Mouse (Mus musculus): ENCODE measurements around the gene Pdcd6ip. TPM values are rescaled to one million over a fixed set of nuclear protein-coding genes. Genes with fewer than 3 reads are reported as not detected.

Pdcd6ip gene
- 56.7 and 56.9 TPM in 2 replicates for polyA plus RNA-seq (2016; fragmentation: Nextera tagmentation; extraction: Ambion mirVana)

- Histone ChIP-seq H3K4me3 (peak within 1 kb of the TSS; percentile 94), H3K9me3 (no peaks in the 10 kb centered on the region), H3K36me3 (replicated peaks) (peaks cover 2% of the 10 kb centered on the region; the same call in 1 of the 2 replicates), H3K4me1 (peaks cover 25% of the 10 kb centered on the region), H3K27me3 (ENCODE audit: poor library complexity, severe bottlenecking) (no peaks in the 10 kb centered on the region), H3K27ac (peak within 1 kb of the TSS; percentile 93)
- peak; percentile 88 for DNase-seq (ENCODE audit: extremely low spot score, low spot score)
- 2% methylated on average over 77 of the region's 77 CpGs for WGBS
Measured at GRCm38 (mm10) chr9:113707481-113708360, at the start of gene Pdcd6ip. Gene Pdcd6ip (minus strand): TSS chr9:113708259.

GRCm38 (mm10) chr9:113755888-113756719 is 48.0 kb upstream of the Pdcd6ip start:
- Histone ChIP-seq H3K27me3 (ENCODE audit: poor library complexity, severe bottlenecking) (no peaks in the 10 kb centered on the region), H3K36me3 (replicated peaks) (peaks cover 24% of the 10 kb centered on the region), H3K27ac (no peak overlapping the region), H3K4me1 (peaks cover 9% of the 10 kb centered on the region), H3K9me3 (peaks cover 13% of the 10 kb centered on the region; the same call in 1 of the 2 replicates), H3K4me3 (no peak overlapping the region)
- WGBS, result 91% methylated on average over 15 of the region's 15 CpGs
- DNase-seq (ENCODE audit: extremely low spot score, low spot score), result no peak

DNA sequence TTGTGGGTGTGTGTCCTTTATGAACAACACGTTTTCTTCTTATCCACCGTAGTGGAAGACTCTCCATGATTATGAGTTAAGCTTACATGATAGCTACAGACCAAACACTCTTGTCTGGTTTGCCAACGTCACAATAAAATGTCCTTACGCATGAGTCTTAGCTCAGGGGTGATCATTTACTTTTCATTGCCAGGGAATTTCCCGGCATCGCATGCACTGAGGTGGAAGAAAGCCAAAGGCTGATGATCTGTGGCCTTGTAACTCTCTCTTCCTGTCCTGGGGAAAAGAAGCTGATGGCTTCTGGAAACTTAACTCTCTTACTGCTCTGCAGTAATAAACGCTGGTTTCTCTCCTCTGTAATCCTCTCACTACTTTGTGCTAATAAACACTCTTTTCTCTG is 41.3 kb upstream of the Pdcd6ip start:
- no peaks in the 10 kb centered on the region for H3K27me3 ChIP-seq (ENCODE audit: poor library complexity, severe bottlenecking)
- H3K4me3 ChIP-seq, result no peak overlapping the region
- DNase-seq (ENCODE audit: extremely low spot score, low spot score), result no peak
- H3K9me3 ChIP-seq, result no peaks in the 10 kb centered on the region
- no peak overlapping the region for H3K27ac ChIP-seq
- H3K4me1 ChIP-seq, result no peaks in the 10 kb centered on the region
- H3K36me3 ChIP-seq (replicated peaks), result peaks cover 15% of the 10 kb centered on the region
- 86% methylated on average over 7 of the region's 7 CpGs for WGBS

DNA sequence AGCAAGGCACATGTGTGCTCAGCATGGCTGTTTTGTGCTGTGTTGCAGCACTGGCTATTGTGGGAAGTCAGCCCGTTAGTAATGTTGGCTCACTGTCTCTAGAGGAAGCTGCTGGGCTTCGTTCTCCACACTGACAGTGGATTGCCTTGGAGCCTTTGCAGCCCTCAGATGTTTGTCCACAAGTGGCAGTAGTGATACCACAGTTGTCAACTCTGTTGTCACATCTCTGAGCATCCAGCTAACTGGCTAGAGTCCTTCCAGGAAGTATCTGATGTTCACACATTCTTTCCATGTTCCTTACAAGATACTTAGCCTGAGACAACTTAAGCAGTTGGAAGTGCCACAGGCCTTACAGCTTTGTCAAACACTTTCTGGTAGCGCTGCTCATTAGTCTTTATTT is 35.2 kb upstream of the Pdcd6ip start:
- H3K4me3 ChIP-seq, result peak overlapping the region; percentile 96; the same call in 1 of the 2 replicates
- 66% methylated on average over 3 of the region's 3 CpGs for WGBS
- peaks cover 22% of the 10 kb centered on the region for H3K4me1 ChIP-seq
- H3K27me3 ChIP-seq (ENCODE audit: poor library complexity, severe bottlenecking), result no peaks in the 10 kb centered on the region
- no peak for DNase-seq (ENCODE audit: extremely low spot score, low spot score)
- H3K9me3 ChIP-seq, result no peaks in the 10 kb centered on the region
- 0 out of 2 replicates have a peak, but pooled peaks cover 4% of the 10 kb centered on the region for H3K36me3 ChIP-seq (replicated peaks)
- no peak overlapping the region for H3K27ac ChIP-seq

DNA sequence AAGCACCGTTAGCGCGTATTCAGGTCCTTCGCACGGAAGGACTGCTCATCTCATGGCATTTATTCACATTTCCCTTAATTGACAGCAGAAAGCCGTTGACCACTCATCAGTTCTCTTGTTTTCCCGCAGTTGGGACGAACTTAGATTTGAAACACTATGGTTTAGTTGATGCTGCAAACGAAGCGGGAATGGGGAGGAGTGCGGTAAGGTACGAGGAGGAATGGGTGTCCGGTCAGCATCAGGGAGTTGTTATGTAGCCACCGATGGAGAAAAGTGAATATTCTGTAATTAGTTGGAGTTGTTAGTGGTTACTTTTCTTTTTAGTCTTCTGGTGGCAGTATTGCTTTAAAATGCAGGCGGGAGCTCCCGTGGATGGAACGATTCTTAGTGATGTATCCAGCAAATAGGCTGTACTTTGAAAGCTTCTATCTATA is 34.3 kb upstream of the Pdcd6ip start:
- DNase-seq (ENCODE audit: extremely low spot score, low spot score), result no peak
- no peaks in the 10 kb centered on the region for H3K27me3 ChIP-seq (ENCODE audit: poor library complexity, severe bottlenecking)
- H3K4me1 ChIP-seq, result peaks cover 22% of the 10 kb centered on the region
- H3K36me3 ChIP-seq (replicated peaks), result no peaks in the 10 kb centered on the region
- H3K4me3 ChIP-seq, result peak overlapping the region; percentile 96
- peak overlapping the region; percentile 95 for H3K27ac ChIP-seq
- 12% methylated on average over 17 of the region's 17 CpGs for WGBS
- no peaks in the 10 kb centered on the region for H3K9me3 ChIP-seq

DNA sequence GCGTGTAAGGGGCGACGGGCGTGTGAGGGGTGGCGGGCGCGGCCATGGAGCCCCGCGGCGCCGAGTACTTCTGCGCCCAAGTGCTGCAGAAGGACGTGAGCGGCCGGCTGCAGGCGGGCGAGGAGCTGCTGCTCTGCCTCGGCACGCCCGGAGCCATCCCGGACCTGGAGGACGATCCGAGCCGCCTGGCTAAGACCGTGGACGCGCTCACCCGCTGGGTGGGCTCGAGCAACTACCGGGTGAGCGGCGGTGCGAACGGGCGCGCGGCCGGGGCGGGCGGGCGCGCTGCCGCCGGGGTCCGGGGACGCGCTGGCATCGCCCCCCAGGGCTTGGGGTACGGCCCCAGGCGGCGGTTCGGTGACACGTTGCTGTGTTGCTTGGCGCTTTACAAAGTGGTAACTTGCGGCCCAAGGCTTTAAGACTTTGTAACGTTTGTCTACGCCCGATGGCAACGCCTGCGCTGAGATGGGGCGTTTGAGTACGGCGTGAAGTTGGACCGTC is 33.6 kb upstream of the Pdcd6ip start:
- H3K27me3 ChIP-seq (ENCODE audit: poor library complexity, severe bottlenecking), result no peaks in the 10 kb centered on the region
- H3K4me3 ChIP-seq, result peak overlapping the region; percentile 96
- no peaks in the 10 kb centered on the region for H3K9me3 ChIP-seq
- H3K27ac ChIP-seq, result peak overlapping the region; percentile 95
- peaks cover 22% of the 10 kb centered on the region for H3K4me1 ChIP-seq
- no peaks in the 10 kb centered on the region for H3K36me3 ChIP-seq (replicated peaks)
- DNase-seq (ENCODE audit: extremely low spot score, low spot score), result peak; percentile 63
- under 1% methylated on average over 64 of the region's 64 CpGs for WGBS

DNA sequence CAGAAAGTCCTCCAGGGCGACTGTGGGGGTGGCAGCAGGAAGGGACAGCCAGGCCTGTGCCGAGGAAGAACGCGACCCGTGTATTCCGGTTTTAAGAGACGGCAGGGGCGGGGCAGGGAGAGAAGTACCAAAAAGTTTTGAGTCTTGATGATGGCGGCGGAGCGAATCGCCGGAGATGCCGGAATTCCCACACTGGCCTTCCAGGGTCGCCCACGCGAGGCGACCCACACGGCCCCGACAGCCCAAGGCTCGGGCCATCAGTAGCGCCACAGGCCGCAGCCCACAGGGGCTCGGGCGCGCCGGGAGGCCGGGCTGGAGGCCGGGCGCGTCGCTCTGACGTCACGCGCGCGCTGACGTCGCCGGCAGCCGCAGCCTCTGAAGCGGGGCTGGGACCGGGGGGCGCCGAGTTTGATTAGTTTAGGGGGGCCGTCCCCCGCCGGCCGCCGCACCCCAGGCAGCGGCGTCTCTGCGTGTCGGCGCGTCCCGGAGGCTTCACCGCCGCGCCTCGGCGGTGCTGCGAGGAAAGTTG is 33.1 kb upstream of the Pdcd6ip start, which contains the start of gene Clasp2:
TSS of gene Clasp2 (plus strand) at position 366 of the 529 bp plus-strand sequence.
- no peaks in the 10 kb centered on the region for H3K9me3 ChIP-seq
- H3K27me3 ChIP-seq (ENCODE audit: poor library complexity, severe bottlenecking), result no peaks in the 10 kb centered on the region
- peak; percentile 72 for DNase-seq (ENCODE audit: extremely low spot score, low spot score)
- H3K36me3 ChIP-seq (replicated peaks), result no peaks in the 10 kb centered on the region
- under 1% methylated on average over 63 of the region's 63 CpGs for WGBS
- peaks cover 22% of the 10 kb centered on the region for H3K4me1 ChIP-seq
- H3K4me3 ChIP-seq, result peak within 1 kb of the TSS; percentile 96
- peak within 1 kb of the TSS; percentile 95 for H3K27ac ChIP-seq

DNA sequence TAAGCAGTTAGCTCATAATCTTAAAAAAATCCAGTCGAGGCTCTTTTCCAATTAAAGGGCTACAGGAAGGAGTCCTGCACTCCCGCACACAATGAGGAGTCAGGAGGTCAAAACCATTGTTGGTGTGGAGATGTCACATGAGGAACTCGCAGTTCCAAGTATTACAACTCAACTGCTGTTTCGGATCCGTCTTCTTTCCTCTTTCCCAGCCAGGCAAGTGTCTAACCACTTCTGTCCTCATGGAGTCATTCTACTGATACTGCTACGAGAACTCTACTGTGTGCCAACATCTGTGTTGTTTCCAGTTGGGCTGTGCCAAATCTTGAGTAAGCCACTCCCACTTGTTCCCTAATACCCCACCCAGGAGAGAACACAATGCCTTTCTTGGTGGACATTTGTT is 30.9 kb upstream of the Pdcd6ip start:
- H3K27ac ChIP-seq, result no peak overlapping the region
- H3K4me3 ChIP-seq, result no peak overlapping the region
- peaks cover 22% of the 10 kb centered on the region for H3K4me1 ChIP-seq
- no peaks in the 10 kb centered on the region for H3K36me3 ChIP-seq (replicated peaks)
- H3K9me3 ChIP-seq, result no peaks in the 10 kb centered on the region
- no peak for DNase-seq (ENCODE audit: extremely low spot score, low spot score)
- H3K27me3 ChIP-seq (ENCODE audit: poor library complexity, severe bottlenecking), result no peaks in the 10 kb centered on the region
- 91% methylated on average over 6 of the region's 6 CpGs for WGBS

DNA sequence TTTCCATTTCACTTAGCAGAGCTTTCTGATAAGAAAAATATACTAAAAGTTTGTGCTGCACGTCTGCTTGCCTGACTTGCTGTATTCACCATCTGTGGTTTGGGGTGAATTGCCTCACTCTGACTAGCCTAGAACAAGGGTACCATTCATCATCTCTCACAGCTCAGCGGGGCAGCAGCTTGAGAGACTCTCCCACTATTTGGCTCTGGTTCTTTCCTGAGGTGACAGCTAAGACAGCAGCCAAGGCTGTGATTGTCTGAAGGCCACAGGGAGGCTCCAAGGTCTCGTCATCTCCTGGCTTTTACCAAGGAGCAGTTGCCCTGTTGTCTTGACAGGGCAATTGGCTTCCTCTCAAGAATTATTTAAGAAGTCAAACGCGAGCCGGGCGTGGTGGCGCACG is 30.0 kb upstream of the Pdcd6ip start:
- no peak overlapping the region for H3K27ac ChIP-seq
- H3K4me1 ChIP-seq, result peaks cover 18% of the 10 kb centered on the region
- WGBS, result 73% methylated on average over 9 of the region's 9 CpGs
- DNase-seq (ENCODE audit: extremely low spot score, low spot score), result no peak
- no peaks in the 10 kb centered on the region for H3K27me3 ChIP-seq (ENCODE audit: poor library complexity, severe bottlenecking)
- H3K4me3 ChIP-seq, result no peak overlapping the region
- no peaks in the 10 kb centered on the region for H3K9me3 ChIP-seq
- H3K36me3 ChIP-seq (replicated peaks), result no peaks in the 10 kb centered on the region

DNA sequence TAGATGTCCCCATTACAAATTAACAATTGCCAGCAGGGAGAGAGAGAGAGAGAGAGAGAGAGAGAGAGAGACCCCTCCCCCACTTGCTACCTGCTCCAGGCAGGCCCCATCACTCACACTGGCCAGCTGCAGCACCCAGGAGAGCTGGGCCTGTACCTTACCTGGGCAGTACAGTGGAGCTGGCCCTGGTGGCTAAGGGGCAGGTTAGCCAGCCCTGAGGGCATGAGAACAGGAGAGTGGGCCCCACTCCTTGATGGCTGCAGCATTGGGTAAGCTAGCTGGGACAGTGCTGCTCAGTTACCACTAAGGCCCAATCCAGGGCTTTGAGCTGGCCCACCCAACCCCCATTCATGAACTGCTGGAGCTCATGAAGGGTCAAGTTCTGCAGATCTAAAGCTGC is 27.9 kb upstream of the Pdcd6ip start:
- no peak for DNase-seq (ENCODE audit: extremely low spot score, low spot score)
- H3K9me3 ChIP-seq, result no peaks in the 10 kb centered on the region
- peaks cover 9% of the 10 kb centered on the region for H3K4me1 ChIP-seq
- no peaks in the 10 kb centered on the region for H3K27me3 ChIP-seq (ENCODE audit: poor library complexity, severe bottlenecking)
- H3K27ac ChIP-seq, result no peak overlapping the region
- H3K36me3 ChIP-seq (replicated peaks), result no peaks in the 10 kb centered on the region
- H3K4me3 ChIP-seq, result no peak overlapping the region

- H3K9me3 ChIP-seq, result no peaks in the 10 kb centered on the region
- H3K36me3 ChIP-seq (replicated peaks), result no peaks in the 10 kb centered on the region
- 95% methylated on average over 3 of the region's 3 CpGs for WGBS
- no peaks in the 10 kb centered on the region for H3K27me3 ChIP-seq (ENCODE audit: poor library complexity, severe bottlenecking)
- no peak for DNase-seq (ENCODE audit: extremely low spot score, low spot score)
- H3K27ac ChIP-seq, result no peak overlapping the region
- no peak overlapping the region for H3K4me3 ChIP-seq
- no peaks in the 10 kb centered on the region for H3K4me1 ChIP-seq
Measured at GRCm38 (mm10) chr9:113731540-113731939, 23.5 kb upstream of the Pdcd6ip start.

DNA sequence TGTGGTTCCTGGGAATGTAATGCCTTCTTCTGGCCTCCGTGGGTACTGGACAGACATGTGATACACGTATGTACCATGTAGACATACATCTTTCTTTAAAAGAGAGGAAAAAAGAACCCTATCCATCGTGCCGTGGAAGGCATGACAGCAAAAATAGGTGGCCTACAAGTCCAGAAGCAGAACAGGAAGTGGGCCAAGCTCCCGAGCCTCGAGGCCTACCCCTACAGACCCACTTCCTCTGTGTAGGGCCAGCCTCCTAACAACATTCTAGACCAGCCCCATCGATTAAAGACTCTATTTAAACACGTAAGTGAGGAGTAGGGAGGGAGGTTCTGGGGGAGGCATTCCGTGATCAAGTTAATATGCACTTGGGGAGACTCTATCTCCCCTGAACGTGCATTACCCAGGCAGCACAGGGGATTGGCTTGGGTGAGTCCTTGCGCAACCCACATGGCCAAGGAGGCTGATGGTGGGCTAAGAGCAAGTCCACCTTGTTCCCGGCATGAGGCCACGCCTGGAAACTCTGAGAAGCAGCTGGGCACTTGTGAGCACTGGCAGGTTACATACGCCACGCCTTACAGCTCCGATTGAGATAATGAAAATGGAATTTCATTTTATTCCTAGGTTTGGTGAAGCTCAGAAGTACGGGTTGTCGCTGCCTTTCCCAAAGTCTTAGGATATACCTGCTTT is 19.1 kb upstream of the Pdcd6ip start:
- no peak overlapping the region for H3K4me3 ChIP-seq
- H3K27ac ChIP-seq, result no peak overlapping the region
- WGBS, result 90% methylated on average over 18 of the region's 18 CpGs
- H3K4me1 ChIP-seq, result no peaks in the 10 kb centered on the region
- DNase-seq (ENCODE audit: extremely low spot score, low spot score), result no peak
- H3K9me3 ChIP-seq, result no peaks in the 10 kb centered on the region
- no peaks in the 10 kb centered on the region for H3K36me3 ChIP-seq (replicated peaks)
- no peaks in the 10 kb centered on the region for H3K27me3 ChIP-seq (ENCODE audit: poor library complexity, severe bottlenecking)

All from forebrain, embryonic 10.5 days (tissue).